Mouse (Mus musculus): ENCODE measurements around the gene Pms2.

Gene Pms2

GRCm38 (mm10) chr5:143909417-143910400, at the start of gene Pms2, which contains the start of gene Aimp2:
TSS of gene Pms2 (plus strand) at chr5:143909964.
TSS of gene Aimp2 (minus strand) at chr5:143909847.
- under 1% methylated on average over 70 of the region's 70 CpGs for WGBS

GRCm38 (mm10) chr5:143871547-143872169, 38.1 kb upstream of the Pms2 start:
- 66% methylated on average over 11 of the region's 11 CpGs for WGBS

GRCm38 (mm10) chr5:143874571-143874970, 35.2 kb upstream of the Pms2 start:
- 68% methylated on average over 4 of the region's 4 CpGs for WGBS

- 94% methylated on average over 3 of the region's 3 CpGs for WGBS
Measured at GRCm38 (mm10) chr5:143885274-143885673, 24.5 kb upstream of the Pms2 start.

- WGBS: 80% methylated on average over 6 of the region's 6 CpGs
Measured at GRCm38 (mm10) chr5:143890741-143891140, 19.0 kb upstream of the Pms2 start.

GRCm38 (mm10) chr5:143892255-143892886, 17.4 kb upstream of the Pms2 start:
- 51% methylated on average over 9 of the region's 9 CpGs for WGBS

GRCm38 (mm10) chr5:143893396-143893795, 16.4 kb upstream of the Pms2 start:
- WGBS: 30% methylated on average over 5 of the region's 5 CpGs

GRCm38 (mm10) chr5:143897635-143898330, 12.0 kb upstream of the Pms2 start, which contains the start of gene Ankrd61:
TSS of gene Ankrd61 (minus strand) at chr5:143897685.
- 87% methylated on average over 14 of the region's 14 CpGs for WGBS

GRCm38 (mm10) chr5:143902111-143902510, 7.7 kb upstream of the Pms2 start:
- 51% methylated on average over 3 of the region's 3 CpGs for WGBS

GRCm38 (mm10) chr5:143903813-143904212, 6.0 kb upstream of the Pms2 start:
- WGBS: 85% methylated on average over 4 of the region's 4 CpGs

GRCm38 (mm10) chr5:143906429-143906828, 3.3 kb upstream of the Pms2 start:
- 54% methylated on average over 8 of the region's 8 CpGs for WGBS

- 2% methylated on average over 9 of the region's 9 CpGs for WGBS
Measured at GRCm38 (mm10) chr5:143908926-143909325, 838 bp upstream of the Pms2 start.

- 91% methylated on average over 9 of the region's 9 CpGs for WGBS
Measured at GRCm38 (mm10) chr5:143916221-143916620, 6.5 kb downstream of the Pms2 start.

- WGBS: 48% methylated on average over 5 of the region's 5 CpGs
Measured at GRCm38 (mm10) chr5:143917418-143917817, 7.7 kb downstream of the Pms2 start.

GRCm38 (mm10) chr5:143918120-143918519, 8.4 kb downstream of the Pms2 start:
- WGBS: 94% methylated on average over 3 of the region's 3 CpGs

- 93% methylated on average over 6 of the region's 6 CpGs for WGBS
Measured at GRCm38 (mm10) chr5:143924781-143925452, 15.2 kb downstream of the Pms2 start.

- WGBS: 93% methylated on average over 8 of the region's 8 CpGs
Measured at GRCm38 (mm10) chr5:143927875-143928274, 18.1 kb downstream of the Pms2 start, which contains the start of gene Gm42421. TSS of gene Gm42421 (plus strand) at chr5:143928175.

- WGBS: 92% methylated on average over 4 of the region's 4 CpGs
Measured at GRCm38 (mm10) chr5:143929291-143929690, 19.5 kb downstream of the Pms2 start.

GRCm38 (mm10) chr5:143930656-143931055, 20.9 kb downstream of the Pms2 start:
- WGBS: 94% methylated on average over 12 of the region's 12 CpGs

- 72% methylated on average over 6 of the region's 6 CpGs for WGBS
Measured at GRCm38 (mm10) chr5:143931863-143932580, 22.3 kb downstream of the Pms2 start.
